Mouse (Mus musculus) right cerebral cortex, postnatal 10 days (tissue): ENCODE data around the gene Chrm3.

Source experiments
- DNase-seq, 2 experiments: peaks; one replicate each; pipeline ENCODE4 v3.0.0; 2021; ENCODE audit warnings: low spot score in 2 of 2

Gene Chrm3

GRCm38 (mm10) chr13:9895045-9895625, 465.5 kb downstream of the Chrm3 start:
- no peak for DNase-seq

GRCm38 (mm10) chr13:9891088-9891487, 469.6 kb downstream of the Chrm3 start:
- DNase-seq: no peak

GRCm38 (mm10) chr13:9890460-9890859, 470.2 kb downstream of the Chrm3 start:
- DNase-seq: no peak

- DNase-seq: no peak
Measured at GRCm38 (mm10) chr13:9889954-9890353, 470.7 kb downstream of the Chrm3 start.

GRCm38 (mm10) chr13:9888284-9888683, 472.4 kb downstream of the Chrm3 start:
- DNase-seq: no peak

- DNase-seq: no peak
Measured at GRCm38 (mm10) chr13:9887261-9887660, 473.4 kb downstream of the Chrm3 start.

- DNase-seq: no peak
Measured at GRCm38 (mm10) chr13:9886465-9887135, 474.0 kb downstream of the Chrm3 start.

- peak; percentile 81 to 85 for DNase-seq
Measured at GRCm38 (mm10) chr13:9882362-9883282, 478.0 kb downstream of the Chrm3 start.

GRCm38 (mm10) chr13:9881930-9882329, 478.7 kb downstream of the Chrm3 start:
- no peak for DNase-seq

- no peak for DNase-seq
Measured at GRCm38 (mm10) chr13:9880401-9880800, 480.2 kb downstream of the Chrm3 start.

- DNase-seq: no peak
Measured at GRCm38 (mm10) chr13:9878596-9879010, 482.0 kb downstream of the Chrm3 start.

GRCm38 (mm10) chr13:9873377-9873776, 487.3 kb downstream of the Chrm3 start:
- no peak for DNase-seq

- DNase-seq: no peak
Measured at GRCm38 (mm10) chr13:9866161-9866560, 494.5 kb downstream of the Chrm3 start.

- no peak for DNase-seq
Measured at GRCm38 (mm10) chr13:9847515-9847914, 513.1 kb downstream of the Chrm3 start.

GRCm38 (mm10) chr13:9846543-9847434, 513.9 kb downstream of the Chrm3 start:
- peak; percentile 69 to 74 for DNase-seq

GRCm38 (mm10) chr13:9834146-9834679, 526.4 kb downstream of the Chrm3 start:
- peak; percentile 39 to 74 for DNase-seq

- DNase-seq: no peak
Measured at GRCm38 (mm10) chr13:9826227-9826626, 534.4 kb downstream of the Chrm3 start.
